Mouse (Mus musculus): ENCODE measurements around the gene Spi1. TPM values are rescaled to one million over a fixed set of nuclear protein-coding genes. Genes with fewer than 3 reads are reported as not detected.

Gene Spi1
- total RNA-seq, 2 experiments from 2014 or later = 0.87 to 1.2 TPM

- DNase-seq = no peak
- TF ChIP-seq CTCF (IDR thresholded peaks at IDR 0.05) = no peak
- H3K27ac ChIP-seq = peak overlapping the region; percentile 95
- no peak overlapping the region for H3K4me3 ChIP-seq
- intact Hi-C loops (cut with DNase I) = no loop called here
Observed at GRCm38 (mm10) chr2:91085494-91086391, 3.6 kb downstream of the Spi1 start.

DNA sequence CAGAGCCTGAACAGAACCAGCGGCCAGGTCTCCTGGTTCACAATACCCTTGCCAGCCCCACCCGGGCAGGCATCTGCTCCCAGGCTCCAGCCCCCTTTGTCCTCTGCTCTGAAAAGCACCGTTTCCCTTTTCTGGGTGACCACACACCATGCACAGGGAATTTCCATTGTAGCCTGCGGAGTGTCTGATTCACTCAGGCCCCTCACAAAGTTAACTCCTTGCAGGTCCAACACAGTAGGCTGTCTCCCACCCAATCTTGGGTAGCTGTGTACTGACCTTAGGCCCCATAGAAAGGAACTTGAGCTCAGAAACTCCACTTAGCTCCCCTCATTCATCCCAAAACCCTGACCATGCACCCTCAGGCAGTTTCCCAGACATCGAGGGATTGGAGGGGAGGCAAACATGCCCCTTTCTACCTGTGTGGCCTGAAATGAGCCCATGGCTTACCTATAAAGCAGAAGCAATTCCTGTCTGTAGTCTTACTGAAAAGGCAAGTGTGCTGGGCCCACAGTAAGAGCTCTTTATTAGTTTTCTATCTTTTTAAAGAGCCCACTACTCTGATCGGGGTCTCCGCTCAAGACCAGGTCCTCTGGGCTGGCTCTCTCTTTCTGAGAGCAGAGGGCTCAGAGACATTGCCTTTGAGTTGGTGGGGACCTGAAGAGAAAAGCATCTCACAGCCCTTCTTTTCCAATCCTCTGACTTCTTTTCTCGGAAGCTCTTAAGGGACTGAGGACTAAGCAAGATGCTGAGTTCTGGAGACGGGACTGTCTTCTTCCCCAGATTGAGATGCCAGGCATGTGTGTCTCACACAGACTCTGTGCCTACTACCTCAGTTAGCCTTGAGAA is 4.4 kb downstream of the Spi1 start:
- no peak for DNase-seq
- TF ChIP-seq CTCF (IDR thresholded peaks at IDR 0.05) = no peak
- intact Hi-C loops (cut with DNase I) = no loop called here
- Histone ChIP-seq H3K4me3 (no peak overlapping the region), H3K27ac (peak overlapping the region; percentile 95)

DNA sequence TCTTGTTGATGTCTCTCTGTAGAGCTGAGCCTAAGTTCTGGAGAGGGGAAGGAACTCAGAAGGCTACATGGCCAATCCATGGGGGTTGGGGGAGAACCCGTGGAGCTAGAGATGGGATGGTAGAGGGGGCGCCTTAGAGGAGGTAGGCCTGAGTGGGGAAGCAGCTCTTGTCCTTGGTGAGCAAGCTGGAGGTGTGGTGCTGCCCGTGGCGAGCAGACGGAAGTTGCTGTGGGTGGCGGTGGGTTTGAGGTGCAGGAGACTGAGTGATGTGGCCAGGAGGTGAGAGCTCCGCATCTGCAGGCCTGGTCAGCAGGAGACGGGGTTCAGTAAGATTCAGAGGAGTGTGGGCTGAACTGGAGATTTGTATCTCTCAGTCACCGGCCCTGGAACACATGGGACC is 5.3 kb downstream of the Spi1 start:
- TF ChIP-seq CTCF (IDR thresholded peaks at IDR 0.05) = no peak
- Histone ChIP-seq H3K4me3 (no peak overlapping the region), H3K27ac (peak overlapping the region; percentile 95; the same call in 1 of the 2 replicates)
- intact Hi-C loops (cut with DNase I) = no loop called here
- DNase-seq = no peak

- peak overlapping the region; percentile 8; the same call in 1 of the 2 replicates for H3K27ac ChIP-seq
- no peak overlapping the region for H3K4me3 ChIP-seq
- no peak for TF ChIP-seq CTCF (IDR thresholded peaks at IDR 0.05)
- DNase-seq = no peak
- intact Hi-C loops (cut with DNase I) = no loop called here
Observed at GRCm38 (mm10) chr2:91088987-91089386, 6.8 kb downstream of the Spi1 start.

DNA sequence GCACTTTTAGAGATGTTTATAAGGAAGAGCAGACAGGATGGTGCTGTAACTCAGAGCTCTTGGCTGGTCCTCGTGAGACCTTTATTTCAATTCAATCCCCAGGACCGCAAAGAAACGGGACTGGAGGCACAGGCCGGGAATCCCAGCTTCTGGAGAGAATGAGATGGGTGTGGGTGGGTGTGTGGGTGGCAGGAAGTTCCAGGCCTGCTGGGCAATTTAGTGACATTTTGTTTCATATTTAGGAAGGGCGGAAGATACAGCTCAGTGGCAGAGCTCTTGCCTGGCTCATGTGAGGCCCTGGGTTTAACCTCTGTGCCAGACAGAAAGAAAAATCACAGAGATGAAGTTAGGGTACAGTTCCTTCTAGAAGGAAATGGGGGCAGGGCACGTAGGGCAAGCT is 8.0 kb downstream of the Spi1 start:
- intact Hi-C loops (cut with DNase I) = no loop called here
- no peak for TF ChIP-seq CTCF (IDR thresholded peaks at IDR 0.05)
- H3K27ac ChIP-seq = peak overlapping the region; percentile 46
- DNase-seq = no peak
- no peak overlapping the region for H3K4me3 ChIP-seq

GRCm38 (mm10) chr2:91090827-91091226 is 8.6 kb downstream of the Spi1 start:
- Histone ChIP-seq H3K4me3 (no peak overlapping the region), H3K27ac (peak overlapping the region; percentile 46; the same call in 1 of the 2 replicates)
- no peak for DNase-seq
- TF ChIP-seq CTCF (IDR thresholded peaks at IDR 0.05) = no peak
- intact Hi-C loops (cut with DNase I) = no loop called here

GRCm38 (mm10) chr2:91096524-91096923 is 14.3 kb downstream of the Spi1 start:
- intact Hi-C loops (cut with DNase I) = no loop called here
- peak; percentile 47 for DNase-seq
- TF ChIP-seq CTCF (IDR thresholded peaks at IDR 0.05) = no peak
- Histone ChIP-seq H3K4me3 (peak overlapping the region; percentile 56), H3K27ac (peak overlapping the region; percentile 59)

GRCm38 (mm10) chr2:91097015-91097414 is 14.8 kb downstream of the Spi1 start:
- intact Hi-C loops (cut with DNase I) = no loop called here
- no peak for DNase-seq
- TF ChIP-seq CTCF (IDR thresholded peaks at IDR 0.05) = no peak
- Histone ChIP-seq H3K4me3 (peak overlapping the region; percentile 56), H3K27ac (peak overlapping the region; percentile 59)

DNA sequence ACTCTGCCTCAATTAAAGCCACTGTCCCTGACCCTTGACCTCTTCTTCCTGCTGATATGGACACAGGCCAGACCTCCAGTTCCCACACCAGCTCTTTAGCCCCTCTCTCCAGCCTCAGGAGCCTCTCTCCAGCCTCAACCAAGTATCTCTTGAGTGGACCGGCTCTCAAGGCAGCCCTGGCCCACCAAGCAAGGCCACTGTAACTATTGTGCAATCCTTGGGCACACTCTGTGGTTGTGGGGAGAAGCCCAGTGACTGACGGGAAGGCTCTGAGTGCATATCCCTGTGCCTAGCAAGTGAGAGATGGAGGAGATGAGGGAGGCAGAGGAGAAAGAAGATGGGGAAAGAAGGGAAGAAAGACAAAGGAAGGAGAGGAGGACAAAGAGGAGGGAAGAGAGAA is 16.0 kb downstream of the Spi1 start:
- intact Hi-C loops (cut with DNase I) = no loop called here
- Histone ChIP-seq H3K4me3 (peak overlapping the region; percentile 56), H3K27ac (peak overlapping the region; percentile 59; the same call in 1 of the 2 replicates)
- no peak for TF ChIP-seq CTCF (IDR thresholded peaks at IDR 0.05)
- no peak for DNase-seq

DNA sequence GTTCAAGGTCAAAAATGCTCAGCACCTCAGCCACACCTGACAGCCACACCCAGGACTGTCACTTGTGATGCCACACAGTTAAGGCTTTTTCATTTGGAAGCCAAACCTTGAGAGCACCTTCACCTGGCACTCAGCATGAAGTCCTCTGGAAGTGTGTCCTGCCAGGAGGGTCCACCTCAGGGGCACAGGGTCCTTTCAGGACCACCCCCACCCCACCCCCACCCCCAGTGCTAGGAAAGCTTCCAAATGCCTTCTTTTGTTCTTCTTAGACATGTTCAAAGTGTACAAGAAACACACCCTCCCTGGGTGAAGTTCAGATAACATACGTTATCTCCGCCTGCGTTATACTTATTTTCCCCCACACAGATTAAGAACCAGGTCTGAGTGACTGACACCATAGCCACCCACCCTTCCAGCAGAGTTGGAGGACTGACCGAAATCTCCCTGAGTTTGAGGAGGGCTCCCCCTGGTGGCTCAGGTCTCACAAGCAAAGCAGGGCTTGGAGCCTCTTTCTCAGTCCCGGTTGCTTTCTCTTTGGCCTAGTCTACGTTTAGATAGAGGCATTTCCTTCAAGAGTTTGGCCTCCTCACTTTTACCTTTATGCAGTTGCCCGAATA is 19.0 kb downstream of the Spi1 start:
- peak overlapping the region; percentile 75 for H3K27ac ChIP-seq
- peak; percentile 94 for DNase-seq
- peak; percentile 96 for TF ChIP-seq CTCF (IDR thresholded peaks at IDR 0.05)
- H3K4me3 ChIP-seq = no peak overlapping the region
- intact Hi-C loops (cut with DNase I) = loop anchor here (1.0 to 2.0 kb wide), 2 partner anchors 31 to 234 kb away; partner anchors contain the start of gene Slc39a13

GRCm38 (mm10) chr2:91108156-91108555 is 26.0 kb downstream of the Spi1 start:
- DNase-seq = no peak
- intact Hi-C loops (cut with DNase I) = no loop called here
- Histone ChIP-seq H3K27ac (no peak overlapping the region), H3K4me3 (no peak overlapping the region)
- TF ChIP-seq CTCF (IDR thresholded peaks at IDR 0.05) = no peak

- intact Hi-C loops (cut with DNase I) = no loop called here
- no peak overlapping the region for H3K27ac ChIP-seq
- DNase-seq = no peak
- no peak overlapping the region for H3K4me3 ChIP-seq
- no peak for TF ChIP-seq CTCF (IDR thresholded peaks at IDR 0.05)
Observed at GRCm38 (mm10) chr2:91109241-91109640, 27.1 kb downstream of the Spi1 start.
